Mouse (Mus musculus) kidney, adult 2 months (tissue): ENCODE measurements at regions not wholly inside any gene's neighbourhood (a gene's known extent, or its start where the extent isn't known, plus 50 kb on each side); places are given as distances from the start of the nearest gene placed in this dataset.

Experiments
- CTCF ChIP-seq: fragments of 200-500 bp; conservative IDR thresholded peaks from 2 replicates; pipeline ENCODE4 v1.5.1; 2011; ENCODE audit warnings: low read depth, mild to moderate bottlenecking, control low read depth, low read length, moderate library complexity, mixed read lengths; ENCODE audit not compliant: insufficient read depth, insufficient read length
- POLR2A ChIP-seq: fragments of 200-500 bp; IDR thresholded peaks from one replicate; pipeline ENCODE4 v1.6.1; 2011; ENCODE audit warnings: low read depth, low read length, control low read depth

GRCm38 (mm10) chr1:75612083-75612720, 66.1 kb downstream of the Slc4a3 start:
- TF ChIP-seq CTCF (no peak), POLR2A (no peak)
